Mouse (Mus musculus) liver, adult 10 weeks (tissue): ENCODE data around the gene Npat. TPM values are rescaled to one million over a fixed set of nuclear protein-coding genes. Genes with fewer than 3 reads are reported as not detected.

Experiments used
- polyA plus RNA-seq: library from polyadenylated mRNA; stranded (reverse); fragments of 350-450 nt; fragmentation: Illumina TruSeq; extraction: RNeasy Lipid Tissue Mini Kit (QIAGEN cat#74804); gene quantifications from one replicate; pipeline ENCODE4 v1.2.3, GENCODE M21; 2014; ENCODE audit warnings: low read depth, low replicate concordance

Gene Npat
- 5.2 TPM for polyA plus RNA-seq

GRCm38 (mm10) chr9:53536558-53537320, at the start of gene Npat, which contains the start of gene Atm:
Npat (plus strand) TSS chr9:53537047.
Atm (minus strand) TSS chr9:53536740.

DNA sequence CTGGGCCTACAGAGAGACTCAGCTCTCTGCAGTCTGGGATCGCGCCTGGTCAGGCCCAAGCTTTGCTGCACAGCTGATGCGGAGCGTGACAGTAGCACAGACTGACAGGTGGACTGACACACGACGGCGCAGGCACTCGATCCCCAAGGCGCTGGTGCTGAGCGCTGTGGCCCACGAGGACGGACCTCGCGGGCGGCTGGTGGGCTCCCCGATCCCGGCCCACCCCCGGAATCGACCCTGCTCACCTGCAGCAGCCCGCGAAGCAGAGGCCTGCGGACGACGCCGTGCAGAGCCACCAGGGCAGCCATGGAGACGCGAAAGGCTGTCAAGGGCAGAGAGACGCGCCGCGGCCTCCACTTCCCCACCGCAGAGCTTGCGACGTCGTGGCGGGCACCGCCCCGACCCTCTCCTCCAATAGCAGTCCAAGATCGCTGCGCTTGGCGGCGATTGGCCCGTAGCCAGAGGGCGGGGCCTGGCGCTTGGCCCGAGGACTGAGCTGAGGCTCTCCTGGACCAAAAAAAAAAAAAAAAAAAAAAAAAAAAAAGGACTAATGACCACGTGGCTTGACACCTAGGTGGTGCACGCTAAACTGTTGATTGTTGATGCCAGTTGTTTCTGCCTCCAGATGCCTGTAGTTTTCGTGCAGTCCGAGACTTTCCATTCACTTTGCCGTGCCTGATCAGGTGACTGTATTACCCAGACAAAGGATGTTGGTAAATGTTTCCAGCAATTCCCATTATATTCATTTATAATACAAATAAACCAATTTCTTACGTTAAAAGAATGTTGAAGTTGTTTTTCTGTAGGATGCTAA, 73.3 kb downstream of the Npat start, which contains the start of gene Acat1:
Gene Acat1 (minus strand): TSS at position 415 of the 814 bp plus-strand sequence.

Other genes starting within 250 kb of the Npat start
- 5.7 TPM for gene Exph5, start 235.4 kb upstream of the Npat start, polyA plus RNA-seq
- 7.4 TPM for gene Kdelc2, start 153.0 kb upstream of the Npat start, polyA plus RNA-seq
- gene 4930550C14Rik, start 134.7 kb upstream of the Npat start, polyA plus RNA-seq: not detected
- 2.9 TPM for gene Atm, start 307 bp upstream of the Npat start, polyA plus RNA-seq
- gene Acat1, start 73.3 kb downstream of the Npat start, polyA plus RNA-seq: 272 TPM
- 26.4 TPM for gene Cul5, start 133.0 kb downstream of the Npat start, polyA plus RNA-seq
- gene Rab39, start 169.2 kb downstream of the Npat start, polyA plus RNA-seq: 0.82 TPM
- not detected for gene Slc35f2, start 234.5 kb downstream of the Npat start, polyA plus RNA-seq